Mouse (Mus musculus) ovary, postnatal 36 days (tissue): Measurements from ENCODE around the gene Psmb8.

ENCODE experiments used
- DNase-seq: peaks from one replicate; pipeline ENCODE4 v3.0.0; 2022; ENCODE audit warnings: low spot score, mixed read lengths

Psmb8 gene

DNA sequence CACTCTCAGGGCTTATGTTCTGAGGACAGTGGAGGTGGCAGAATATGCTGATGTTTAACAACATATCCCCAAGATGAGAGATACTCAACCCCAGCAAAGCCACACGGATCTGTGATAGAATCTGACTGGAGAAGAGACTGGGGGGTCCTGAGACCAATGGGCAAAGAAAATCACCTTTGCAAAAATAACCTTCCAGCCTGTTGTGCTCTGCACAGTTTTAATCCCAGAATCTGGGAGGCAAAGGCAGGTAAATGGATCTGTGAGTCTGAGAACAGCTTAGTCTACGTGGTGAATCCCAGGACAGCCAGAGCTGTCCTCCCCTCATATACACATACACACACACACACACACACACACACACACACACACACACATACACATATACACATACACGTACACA is 51.8 kb downstream of the Psmb8 start:
- no peak for DNase-seq

GRCm38 (mm10) chr17:34249878-34250277 is 52.4 kb downstream of the Psmb8 start:
- no peak for DNase-seq
